Mouse (Mus musculus) neural tube, embryonic 11.5 days (tissue): ENCODE measurements at regions not wholly inside any gene's neighbourhood (a gene's known extent, or its start where the extent isn't known, plus 50 kb on each side); places are given as distances from the start of the nearest gene placed in this dataset.

Experiments
- ATAC-seq: fragments of 200-750 bp; cut with Nextera tagmentation; 2 replicates; pipeline ENCODE4 v1.8.0; 2017; ENCODE audit warnings: moderate number of reproducible peaks, mild to moderate bottlenecking, moderate TSS enrichment, moderate library complexity; ENCODE audit not compliant: insufficient read depth, low FRiP score, low TSS enrichment
- DNase-seq: peaks from one replicate; pipeline ENCODE4 v3.0.0-alpha.2; 2015; ENCODE audit warnings: low spot score
- H3K27ac ChIP-seq: fragments of 300-500 bp; sonication (generic); 2 replicates; pipeline ENCODE4 v1.5.1; 2014; ENCODE audit warnings: low read depth, mild to moderate bottlenecking, low read length
- H3K27me3 ChIP-seq: fragments of 300-500 bp; sonication (generic); 2 replicates; pipeline ENCODE4 v1.6.1; 2014; ENCODE audit warnings: mild to moderate bottlenecking, low read length, mixed read lengths; ENCODE audit not compliant: control insufficient read depth, insufficient read depth
- H3K36me3 ChIP-seq: fragments of 300-500 bp; sonication (generic); 2 replicates; pipeline ENCODE4 v1.6.1; 2014; ENCODE audit warnings: mild to moderate bottlenecking, low read length, moderate library complexity, mixed read lengths; ENCODE audit not compliant: control insufficient read depth, insufficient read depth
- H3K4me1 ChIP-seq: fragments of 300-500 bp; sonication (generic); 2 replicates; pipeline ENCODE4 v1.6.1; 2014; ENCODE audit warnings: low read length, mixed read lengths; ENCODE audit not compliant: control insufficient read depth, insufficient read depth
- H3K4me2 ChIP-seq: fragments of 300-500 bp; sonication (generic); 2 replicates; pipeline ENCODE4 v1.6.1; 2014; ENCODE audit warnings: low read depth, mild to moderate bottlenecking, moderate library complexity
- H3K4me3 ChIP-seq: fragments of 300-500 bp; sonication (generic); 2 replicates; pipeline ENCODE4 v1.5.1; 2014; ENCODE audit warnings: low read depth, low read length
- H3K9ac ChIP-seq: fragments of 300-500 bp; sonication (generic); 2 replicates; pipeline ENCODE4 v1.6.1; 2014; ENCODE audit warnings: mild to moderate bottlenecking, low read length
- H3K9me3 ChIP-seq: fragments of 300-500 bp; sonication (generic); 2 replicates; pipeline ENCODE4 v1.6.1; 2016; ENCODE audit warnings: low read length; ENCODE audit not compliant: control insufficient read depth
- WGBS: fragments of 180-500 bp; shearing (Covaris S2); extraction: QIAGEN DNeasy Blood & Tissue Kit; methylation state at CpG from one replicate; pipeline ENCODE4 v1.1.7; 2014; 5-methylcytosine and 5-hydroxymethylcytosine counted together

- 84% methylated on average over 7 of the region's 7 CpGs for WGBS
- Histone ChIP-seq H3K27ac (no peak overlapping the region), H3K9me3 (no peaks in the 10 kb centered on the region), H3K9ac (no peak overlapping the region), H3K4me2 (no peak overlapping the region), H3K36me3 (no peaks in the 10 kb centered on the region), H3K4me1 (no peaks in the 10 kb centered on the region), H3K27me3 (no peaks in the 10 kb centered on the region), H3K4me3 (no peak overlapping the region)
- DNase-seq (peak; percentile 11), ATAC-seq (peak; percentile 27; the same call in 1 of the 2 replicates)
These were observed 3534.3 kb upstream of the Lrrc6 start for GRCm38 (mm10) chr15:70034976-70035375.

DNA sequence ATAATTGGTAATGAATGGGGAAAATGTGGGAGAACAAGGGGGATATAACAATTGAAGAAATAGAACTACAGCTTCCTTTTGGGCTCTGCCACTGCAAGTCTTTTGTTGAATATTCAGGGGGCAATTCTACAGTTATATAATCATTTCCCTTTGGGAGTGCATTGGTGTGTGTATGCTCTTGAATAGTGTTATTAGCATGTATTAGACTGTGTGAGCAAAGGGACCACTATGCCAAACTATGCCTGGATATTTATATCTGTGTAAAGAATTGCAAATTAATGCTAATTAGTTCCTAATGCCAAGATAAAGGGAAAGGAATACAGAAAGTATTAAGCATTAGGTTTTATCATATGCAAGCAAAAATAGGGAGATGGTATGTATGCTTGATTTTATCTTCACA lies 3528.8 kb upstream of the Lrrc6 start:
- ATAC-seq (no peak; the same call in 1 of the 2 replicates), DNase-seq (no peak)
- H3K9ac ChIP-seq, result no peak overlapping the region

DNA sequence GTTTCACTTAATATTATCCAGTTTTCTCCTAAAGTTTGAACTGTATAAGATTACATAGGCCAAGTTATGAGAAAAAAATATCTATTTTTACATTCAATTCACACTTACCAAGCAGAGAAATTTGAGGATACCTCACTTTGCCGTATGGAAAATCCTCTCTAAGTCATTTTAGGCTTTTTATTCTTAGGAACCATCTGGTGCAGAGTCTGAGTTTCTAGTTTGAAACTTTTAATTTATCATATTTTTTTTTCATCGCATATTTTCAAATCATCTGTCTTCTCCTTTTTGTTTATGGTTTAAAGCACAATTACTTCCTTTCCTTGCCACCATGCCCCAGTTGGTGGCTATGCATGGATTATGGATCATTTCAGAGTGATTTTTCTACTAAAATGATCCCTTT lies 3512.1 kb upstream of the Lrrc6 start:
- no peak for ATAC-seq
- WGBS, result 88% methylated on average over 2 of the region's 2 CpGs

More for the DNA sequence above, 3528.8 kb upstream of the Lrrc6 start:
- H3K27ac ChIP-seq, result no peak overlapping the region
- no peaks in the 10 kb centered on the region for H3K9me3 ChIP-seq
- H3K27me3 ChIP-seq, result no peaks in the 10 kb centered on the region
- H3K4me3 ChIP-seq, result no peak overlapping the region
- no peak overlapping the region for H3K4me2 ChIP-seq
- no peaks in the 10 kb centered on the region for H3K4me1 ChIP-seq
- no peaks in the 10 kb centered on the region for H3K36me3 ChIP-seq

More for the DNA sequence above, 3512.1 kb upstream of the Lrrc6 start:
- Histone ChIP-seq H3K4me3 (no peak overlapping the region), H3K9me3 (no peaks in the 10 kb centered on the region), H3K27me3 (no peaks in the 10 kb centered on the region), H3K27ac (no peak overlapping the region), H3K4me1 (no peaks in the 10 kb centered on the region), H3K9ac (no peak overlapping the region), H3K4me2 (no peak overlapping the region), H3K36me3 (no peaks in the 10 kb centered on the region)
- no peak for DNase-seq
